Mouse (Mus musculus) liver, adult (tissue): Measurements from ENCODE around the gene Pank1.

Experiments used
- GATA4 ChIP-seq: IDR thresholded peaks from 2 replicates; pipeline ENCODE4 v1.6.1; 2014; ENCODE audit warnings: mild to moderate bottlenecking, low read length; ENCODE audit not compliant: insufficient replicate concordance

Gene Pank1

DNA sequence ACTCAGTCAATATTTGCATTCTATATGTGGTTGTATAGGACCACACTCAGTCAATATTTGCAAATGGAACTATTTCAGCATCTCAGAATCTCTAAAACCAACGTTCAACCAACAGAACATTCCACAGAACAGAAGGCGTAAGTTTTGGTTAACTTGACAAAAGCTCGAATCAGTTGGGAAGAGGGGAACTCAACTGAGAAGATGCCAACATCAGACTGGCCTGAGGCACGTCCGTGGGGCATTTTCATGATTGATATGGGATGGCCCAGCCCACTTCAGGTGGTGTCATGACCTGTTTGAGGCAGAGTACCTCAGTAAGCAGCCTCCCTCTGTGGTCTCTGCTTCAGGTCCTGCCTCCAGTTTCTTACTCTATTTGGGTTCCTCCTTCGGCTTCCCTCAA lies 65.3 kb downstream of the Pank1 start:
- no peak for TF ChIP-seq GATA4

DNA sequence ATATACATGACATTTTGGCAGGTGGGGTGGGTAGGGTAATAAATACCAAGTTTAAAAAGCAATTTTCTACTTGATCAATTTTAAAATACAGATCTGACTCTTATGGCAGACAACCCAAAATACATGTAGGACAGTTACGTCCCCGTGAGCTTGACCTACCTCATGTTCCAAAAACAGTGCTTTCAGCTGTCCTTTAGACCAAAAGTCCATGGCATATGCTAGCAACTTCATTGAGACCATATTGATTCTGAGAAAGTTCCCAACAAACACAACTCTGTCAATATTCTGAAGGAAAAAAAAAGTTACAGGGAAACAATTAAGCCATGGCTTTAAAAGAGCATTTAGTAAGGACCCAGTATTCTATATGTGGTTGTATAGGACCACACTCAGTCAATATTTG lies 65.7 kb downstream of the Pank1 start:
- TF ChIP-seq GATA4: no peak

DNA sequence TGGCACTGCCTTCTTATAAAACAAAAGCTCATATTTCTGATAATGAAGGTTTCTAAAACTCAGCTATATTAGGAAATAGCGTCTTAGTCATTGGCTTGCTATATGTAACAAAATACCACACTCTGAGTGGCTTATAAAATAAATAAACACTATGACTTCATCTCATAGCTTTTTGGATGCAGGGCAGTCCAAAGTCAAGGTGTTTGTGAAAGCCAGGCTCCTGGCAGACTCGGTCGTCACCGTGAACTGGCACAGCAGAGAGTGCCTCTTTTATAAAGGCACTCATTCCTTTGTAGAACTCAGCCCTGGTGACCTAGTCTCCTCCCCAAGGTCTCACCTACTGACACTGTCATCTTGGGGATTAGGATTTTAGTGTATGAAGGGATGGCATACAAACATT lies 66.5 kb downstream of the Pank1 start:
- no peak for TF ChIP-seq GATA4

GRCm38 (mm10) chr19:34807173-34807572 lies 72.1 kb downstream of the Pank1 start:
- TF ChIP-seq GATA4: no peak

DNA sequence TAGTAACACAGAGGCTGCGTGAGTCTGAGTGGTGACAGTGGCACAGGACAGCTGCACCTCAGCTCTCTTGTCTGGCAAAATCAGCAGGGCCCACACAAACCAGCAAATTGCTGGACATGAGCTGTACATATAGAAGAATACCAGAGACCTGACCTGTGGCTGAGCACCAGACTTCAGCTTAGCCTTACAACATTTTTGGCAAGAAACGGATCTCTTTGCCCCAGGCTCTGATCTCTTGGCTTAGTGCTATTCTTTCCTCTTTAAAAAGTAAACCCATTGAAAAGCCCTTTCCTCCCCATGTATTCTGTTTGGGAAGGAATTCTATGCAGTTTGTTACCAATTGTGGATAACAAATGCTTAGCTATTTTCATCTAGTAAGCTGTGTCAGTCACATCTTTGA lies 74.2 kb downstream of the Pank1 start:
- TF ChIP-seq GATA4: no peak

DNA sequence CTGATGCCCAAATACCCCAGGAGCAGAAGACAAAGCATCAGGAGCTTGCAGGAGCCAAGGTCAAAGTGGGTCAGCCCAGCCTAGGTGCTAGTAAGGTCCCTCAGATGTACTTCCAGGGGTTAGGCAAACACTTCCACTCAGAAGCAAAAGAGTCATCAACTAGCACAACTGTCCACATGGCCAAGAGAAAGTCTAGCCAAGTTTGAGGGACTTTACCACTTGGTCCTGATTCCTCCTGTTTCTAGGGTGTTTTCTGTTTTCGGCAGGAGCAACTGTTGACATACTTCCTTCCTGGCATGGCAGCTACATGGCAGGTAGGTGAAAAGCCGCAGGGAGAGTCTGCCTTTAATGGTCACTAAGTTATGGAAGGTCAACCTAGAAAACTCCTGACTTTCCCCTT lies 74.7 kb downstream of the Pank1 start:
- TF ChIP-seq GATA4: no peak

DNA sequence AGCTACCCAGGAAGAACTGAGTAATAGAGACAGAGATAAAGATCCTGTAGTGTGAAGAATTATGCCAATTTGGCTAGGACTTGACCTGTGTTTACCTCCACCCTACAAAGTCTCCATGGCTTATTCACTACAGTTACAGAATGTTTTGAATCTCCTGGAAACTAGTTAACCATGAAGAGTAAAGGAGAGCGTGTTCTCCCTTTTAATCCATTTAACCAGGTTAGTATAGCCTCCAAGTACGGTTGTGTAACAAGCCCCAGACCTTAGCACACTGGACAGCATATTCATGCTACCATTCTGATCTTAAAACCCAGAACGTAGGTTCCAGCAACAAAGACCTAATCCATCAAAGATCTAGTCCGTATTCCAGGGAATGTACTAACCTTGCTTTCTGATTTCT lies 75.9 kb downstream of the Pank1 start:
- no peak for TF ChIP-seq GATA4

- TF ChIP-seq GATA4: no peak
These were observed 79.5 kb downstream of the Pank1 start for GRCm38 (mm10) chr19:34799644-34800267.

- TF ChIP-seq GATA4: no peak
These were observed 82.9 kb downstream of the Pank1 start for GRCm38 (mm10) chr19:34796396-34796795.

GRCm38 (mm10) chr19:34782491-34782890 lies 96.8 kb downstream of the Pank1 start:
- TF ChIP-seq GATA4: no peak

DNA sequence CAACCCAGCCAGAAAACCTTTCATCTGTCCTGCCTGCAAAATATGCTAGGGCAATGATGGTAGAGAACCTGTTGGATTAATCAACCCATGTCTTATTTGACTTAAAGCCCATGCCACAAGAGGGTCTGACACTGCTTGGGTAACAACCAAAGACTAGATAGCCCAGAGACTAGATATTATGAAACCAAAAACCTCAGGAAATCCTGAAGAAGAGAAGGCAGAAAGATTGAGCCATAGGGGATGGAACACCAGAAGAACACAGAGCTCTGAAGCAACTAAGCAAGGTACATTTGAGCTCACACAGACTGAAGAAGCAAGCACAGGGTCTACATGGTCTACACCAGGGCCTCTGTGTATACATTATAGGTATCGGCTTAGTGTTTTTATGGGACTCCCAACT lies 100.3 kb downstream of the Pank1 start:
- TF ChIP-seq GATA4: no peak

- no peak for TF ChIP-seq GATA4
These were observed 101.2 kb downstream of the Pank1 start for GRCm38 (mm10) chr19:34778098-34778497.

DNA sequence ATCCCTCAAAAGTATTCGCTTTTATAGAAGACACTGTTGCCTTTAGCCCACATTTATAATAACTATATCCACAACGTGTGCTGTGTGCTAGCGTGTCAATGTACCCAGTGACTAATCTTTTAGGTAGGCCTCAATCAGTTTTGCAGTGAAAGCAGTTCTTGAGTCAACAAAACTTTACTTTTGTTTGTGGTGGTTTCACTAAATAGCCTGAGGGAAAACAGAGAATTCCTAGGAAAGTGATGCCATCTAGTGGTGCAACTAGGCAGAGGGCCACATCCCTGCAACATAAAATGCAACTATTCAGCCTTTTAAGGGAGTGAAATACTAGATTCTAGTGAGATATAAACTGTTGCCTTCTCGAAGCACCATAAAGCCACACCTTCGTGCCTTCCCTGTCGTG lies 106.5 kb downstream of the Pank1 start:
- TF ChIP-seq GATA4: no peak

GRCm38 (mm10) chr19:34770764-34771163 lies 108.5 kb downstream of the Pank1 start:
- no peak for TF ChIP-seq GATA4

GRCm38 (mm10) chr19:34758754-34759153 lies 120.5 kb downstream of the Pank1 start:
- no peak for TF ChIP-seq GATA4
